Mouse (Mus musculus) central nervous system, embryonic 18 days (tissue): ENCODE measurements around the gene Olfr722. TPM values are rescaled to one million over a fixed set of nuclear protein-coding genes. Genes with fewer than 3 reads are reported as not detected.

Experiments used
- polyA plus RNA-seq: library from polyadenylated mRNA; depleted of rRNA; stranded (reverse); fragments of >200 nt; gene quantifications from 2 replicates; pipeline ENCODE4 v1.2.3, GENCODE M21; 2012; rRNA removed

Gene Olfr722
- not detected in 2 replicates for polyA plus RNA-seq

GRCm38 (mm10) chr14:49901899-49902298 lies at the start of gene Olfr722:
TSS of gene Olfr722 (minus strand) at chr14:49901999.

GRCm38 (mm10) chr14:49931687-49932086 lies 29.9 kb upstream of the Olfr722 start, which contains the start of gene Olfr723:
TSS of gene Olfr723 (minus strand) at chr14:49931787.

Other genes with a start within 250 kb of the Olfr722 start
- 9.1 and 10.3 TPM in 2 replicates for gene Armh4, start 118.6 kb downstream of the Olfr722 start, polyA plus RNA-seq
- gene Olfr723, start 29.8 kb upstream of the Olfr722 start, polyA plus RNA-seq: not detected in 2 replicates
- gene Olfr724, start 61.3 kb upstream of the Olfr722 start, polyA plus RNA-seq: not detected in 2 replicates
- not detected in 2 replicates for gene Olfr725, start 138.4 kb upstream of the Olfr722 start, polyA plus RNA-seq
- gene Olfr726, start 189.0 kb upstream of the Olfr722 start, polyA plus RNA-seq: not detected in 2 replicates
- not detected in 2 replicates for gene Olfr727, start 221.2 kb upstream of the Olfr722 start, polyA plus RNA-seq
- not detected in 2 replicates for gene Olfr728, start 240.7 kb upstream of the Olfr722 start, polyA plus RNA-seq